Mouse (Mus musculus) cortical plate, adult 2 months (tissue): ENCODE data around the gene Mdn1.

Experiments
- CTCF ChIP-seq: fragments of 200-500 bp; IDR thresholded peaks from 2 replicates; pipeline ENCODE4 v1.5.1; 2011; ENCODE audit warnings: mild to moderate bottlenecking, control low read depth, low read length; ENCODE audit not compliant: insufficient read depth; ENCODE audit errors: extremely low read depth
- POLR2A ChIP-seq: fragments of 200-500 bp; IDR thresholded peaks from 2 replicates; pipeline ENCODE4 v1.6.1; 2011; ENCODE audit warnings: mild to moderate bottlenecking, low read length, control low read depth; ENCODE audit not compliant: insufficient read depth; ENCODE audit errors: extremely low read depth

GRCm38 (mm10) chr4:32789020-32789419 lies 132.1 kb downstream of the Mdn1 start:
- no peak for TF ChIP-seq POLR2A
- TF ChIP-seq CTCF, result no peak
